Mouse (Mus musculus) liver, adult 2 months (tissue): ENCODE data around the gene Tmc7. TPM values are rescaled to one million over a fixed set of nuclear protein-coding genes. Genes with fewer than 3 reads are reported as not detected.
A peak's percentile ranks its signal among the peaks of the same experiment; 100 is the strongest.

Experiments
- DNase-seq: peaks from one replicate; pipeline ENCODE4 v3.0.0-alpha.2; 2011; ENCODE audit warnings: low read depth, low spot score; ENCODE audit errors: extremely low read depth
- H3K27ac ChIP-seq: fragments of 200-500 bp; replicated peaks from 2 replicates; pipeline ENCODE4 v1.5.1; 2012; ENCODE audit warnings: low read depth, mild to moderate bottlenecking, control low read depth, inconsistent platforms, low read length; ENCODE audit not compliant: insufficient read depth
- H3K27me3 ChIP-seq: fragments of 200-500 bp; 2 replicates; pipeline ENCODE4 v1.6.1; 2012; ENCODE audit warnings: mild to moderate bottlenecking, moderate library complexity, low read length, inconsistent platforms; ENCODE audit not compliant: control insufficient read depth, insufficient read depth
- H3K36me3 ChIP-seq: fragments of 200-500 bp; 2 replicates; pipeline ENCODE4 v1.6.1; 2012; ENCODE audit warnings: low read length, inconsistent platforms; ENCODE audit not compliant: control insufficient read depth, insufficient read depth
- H3K4me1 ChIP-seq: fragments of 200-500 bp; 2 replicates; pipeline ENCODE4 v1.6.1; 2011; ENCODE audit warnings: low read length; ENCODE audit not compliant: control insufficient read depth, insufficient read depth
- H3K4me3 ChIP-seq: fragments of 200-500 bp; 2 replicates; pipeline ENCODE4 v1.5.1; 2011; ENCODE audit warnings: low read depth, mild to moderate bottlenecking, control low read depth, low read length, moderate library complexity; ENCODE audit not compliant: insufficient read depth
- H3K79me2 ChIP-seq: fragments of 200-500 bp; 2 replicates; pipeline ENCODE4 v1.6.1; 2012; ENCODE audit warnings: inconsistent platforms, mild to moderate bottlenecking, low read length, moderate library complexity; ENCODE audit not compliant: control insufficient read depth, insufficient read depth
- H3K9ac ChIP-seq: fragments of 200-500 bp; 2 replicates; pipeline ENCODE4 v1.6.1; 2012; ENCODE audit warnings: low read depth, mild to moderate bottlenecking, control low read depth, inconsistent platforms, low read length
- CTCF ChIP-seq: fragments of 200-500 bp; IDR thresholded peaks from 2 replicates; pipeline ENCODE4 v1.5.1; 2011; ENCODE audit warnings: low read depth, low read length, control low read depth
- POLR2A ChIP-seq: fragments of 200-500 bp; IDR thresholded peaks from 2 replicates; pipeline ENCODE4 v1.6.1; 2011; ENCODE audit warnings: low read length, control low read depth; ENCODE audit not compliant: insufficient read depth; ENCODE audit errors: extremely low read depth
- WGBS: fragments of 180-500 bp; shearing (Covaris S2); methylation state at CpG from one replicate; pipeline ENCODE4 v1.1.7; 2018; 5-methylcytosine and 5-hydroxymethylcytosine counted together
- polyA plus RNA-seq: library from polyadenylated mRNA; depleted of rRNA; stranded (reverse); fragments of >200 nt; gene quantifications from 2 replicates; pipeline ENCODE4 v1.2.3, GENCODE M21; 2012
- total RNA-seq: library from RNA; depleted of rRNA; stranded (reverse); fragments of >200 nt; gene quantifications from 2 replicates; pipeline ENCODE4 v1.2.3, GENCODE M21; 2014

Tmc7 gene
- total and polyA plus RNA-seq, 2 experiments, result 0.33 to 1.9 TPM

- H3K79me2 ChIP-seq, result no peaks in the 10 kb centered on the region
- no peaks in the 10 kb centered on the region for H3K4me1 ChIP-seq
- DNase-seq, result no peak
- no peak overlapping the region for H3K27ac ChIP-seq
- no peak overlapping the region for H3K4me3 ChIP-seq
- H3K9ac ChIP-seq, result no peak overlapping the region
- no peak for TF ChIP-seq CTCF
- TF ChIP-seq POLR2A, result no peak
- H3K36me3 ChIP-seq, result no peaks in the 10 kb centered on the region
- no peaks in the 10 kb centered on the region for H3K27me3 ChIP-seq
- WGBS, result 50% methylated on average over 7 of the region's 7 CpGs
Observed at GRCm38 (mm10) chr7:118609815-118610214, 25.3 kb upstream of the Tmc7 start.

GRCm38 (mm10) chr7:118604842-118605241 is 20.3 kb upstream of the Tmc7 start:
- Histone ChIP-seq H3K79me2 (no peaks in the 10 kb centered on the region), H3K27me3 (no peaks in the 10 kb centered on the region), H3K4me1 (no peaks in the 10 kb centered on the region), H3K27ac (no peak overlapping the region), H3K4me3 (no peak overlapping the region), H3K36me3 (no peaks in the 10 kb centered on the region), H3K9ac (no peak overlapping the region)
- DNase-seq, result no peak
- WGBS, result 69% methylated on average over 8 of the region's 8 CpGs
- TF ChIP-seq CTCF (no peak), POLR2A (no peak)

GRCm38 (mm10) chr7:118599954-118600631 is 15.6 kb upstream of the Tmc7 start:
- Histone ChIP-seq H3K36me3 (no peaks in the 10 kb centered on the region), H3K27ac (no peak overlapping the region), H3K27me3 (peaks cover 4% of the 10 kb centered on the region; the same call in 1 of the 2 replicates), H3K9ac (no peak overlapping the region), H3K79me2 (no peaks in the 10 kb centered on the region), H3K4me1 (0 out of 2 replicates have a peak, but pooled peaks cover under 1% of the 10 kb centered on the region), H3K4me3 (no peak overlapping the region)
- DNase-seq, result no peak
- no peak for TF ChIP-seq POLR2A
- TF ChIP-seq CTCF, result no peak
- 61% methylated on average over 12 of the region's 12 CpGs for WGBS

- Histone ChIP-seq H3K36me3 (no peaks in the 10 kb centered on the region), H3K9ac (no peak within 1 kb of the TSS), H3K4me1 (0 out of 2 replicates have a peak, but pooled peaks cover 1% of the 10 kb centered on the region), H3K27ac (no peak within 1 kb of the TSS), H3K4me3 (no peak within 1 kb of the TSS), H3K27me3 (peaks cover 4% of the 10 kb centered on the region; the same call in 1 of the 2 replicates), H3K79me2 (no peaks in the 10 kb centered on the region)
- DNase-seq, result no peak
- WGBS, result 25% methylated on average over 23 of the region's 23 CpGs
- TF ChIP-seq POLR2A (no peak), CTCF (no peak)
Observed at GRCm38 (mm10) chr7:118597201-118597600, 12.7 kb upstream of the Tmc7 start, which contains the start of gene Tmc5. Gene Tmc5, plus strand, starts transcription at chr7:118597297.

- WGBS, result 91% methylated on average over 11 of the region's 11 CpGs
- H3K9ac ChIP-seq, result no peak overlapping the region
- H3K79me2 ChIP-seq, result no peaks in the 10 kb centered on the region
- no peaks in the 10 kb centered on the region for H3K36me3 ChIP-seq
- no peak overlapping the region for H3K4me3 ChIP-seq
- no peak for DNase-seq
- 0 out of 2 replicates have a peak, but pooled peaks cover 1% of the 10 kb centered on the region for H3K4me1 ChIP-seq
- TF ChIP-seq CTCF, result no peak
- no peak for TF ChIP-seq POLR2A
- peaks cover 4% of the 10 kb centered on the region; the same call in 1 of the 2 replicates for H3K27me3 ChIP-seq
- H3K27ac ChIP-seq, result no peak overlapping the region
Observed at GRCm38 (mm10) chr7:118596271-118596670, 11.7 kb upstream of the Tmc7 start.

- H3K79me2 ChIP-seq, result no peaks in the 10 kb centered on the region
- H3K4me3 ChIP-seq, result no peak overlapping the region
- H3K9ac ChIP-seq, result 0 out of 2 replicates have a peak overlapping the region, but pooled peaks have one; percentile 26
- H3K36me3 ChIP-seq, result no peaks in the 10 kb centered on the region
- WGBS, result 1% methylated on average over 14 of the region's 14 CpGs
- no peak overlapping the region for H3K27ac ChIP-seq
- TF ChIP-seq CTCF, result peak; percentile 98
- TF ChIP-seq POLR2A, result no peak
- H3K27me3 ChIP-seq, result peaks cover 4% of the 10 kb centered on the region; the same call in 1 of the 2 replicates
- DNase-seq, result peak; percentile 74
- H3K4me1 ChIP-seq, result peaks cover 4% of the 10 kb centered on the region
Observed at GRCm38 (mm10) chr7:118595228-118595627, 10.7 kb upstream of the Tmc7 start.
